Mouse (Mus musculus) heart, embryonic 12.5 days (tissue): ENCODE measurements around the gene Tbc1d8. TPM values are rescaled to one million over a fixed set of nuclear protein-coding genes. Genes with fewer than 3 reads are reported as not detected.

Experiments
- ATAC-seq: fragments of 200-750 bp; cut with Nextera tagmentation; 2 replicates; pipeline ENCODE4 v1.8.0; 2017; ENCODE audit warnings: moderate TSS enrichment, moderate library complexity; ENCODE audit not compliant: insufficient number of reproducible peaks, low FRiP score
- H3K27ac ChIP-seq: fragments of 300-500 bp; sonication (generic); 2 replicates; pipeline ENCODE4 v1.5.1; 2016; ENCODE audit warnings: mild to moderate bottlenecking, moderate library complexity; ENCODE audit not compliant: poor library complexity, severe bottlenecking
- H3K27me3 ChIP-seq: fragments of 300-500 bp; sonication (generic); replicated peaks from 2 replicates; pipeline ENCODE4 v1.6.1; 2016; ENCODE audit warnings: mild to moderate bottlenecking, moderate library complexity
- H3K36me3 ChIP-seq: fragments of 300-500 bp; sonication (generic); 2 replicates; pipeline ENCODE4 v1.6.1; 2016; ENCODE audit warnings: mild to moderate bottlenecking, moderate library complexity
- H3K4me1 ChIP-seq: fragments of 300-500 bp; sonication (generic); replicated peaks from 2 replicates; pipeline ENCODE4 v1.6.1; 2016; ENCODE audit warnings: mild to moderate bottlenecking
- H3K4me2 ChIP-seq: fragments of 300-500 bp; sonication (generic); 2 replicates; pipeline ENCODE4 v1.6.1; 2016; ENCODE audit warnings: mild to moderate bottlenecking, moderate library complexity
- H3K4me3 ChIP-seq: fragments of 300-500 bp; sonication (generic); 2 replicates; pipeline ENCODE4 v1.5.1; 2016; ENCODE audit warnings: mild to moderate bottlenecking
- H3K9ac ChIP-seq: fragments of 300-500 bp; sonication (generic); 2 replicates; pipeline ENCODE4 v1.6.1; 2016; ENCODE audit warnings: mild to moderate bottlenecking, moderate library complexity
- H3K9me3 ChIP-seq: fragments of 300-500 bp; sonication (generic); replicated peaks from 2 replicates; pipeline ENCODE4 v1.6.1; 2016; ENCODE audit warnings: mild to moderate bottlenecking, moderate library complexity
- WGBS: fragments of 180-500 bp; shearing (Covaris S2); methylation state at CpG from one replicate; pipeline ENCODE4 v1.1.7; 2016; 5-methylcytosine and 5-hydroxymethylcytosine counted together
- polyA plus RNA-seq: library from polyadenylated mRNA; unstranded; fragments of >200 nt; fragmentation: Nextera tagmentation; extraction: Ambion mirVana; gene quantifications from 2 replicates; pipeline ENCODE4 v1.2.1, GENCODE M21; 2016

Gene Tbc1d8
- polyA plus RNA-seq, 1 experiment from 2014 or later: 14.1 TPM

- H3K9me3 ChIP-seq: peaks cover 3% of the 10 kb centered on the region; the same call in 1 of the 2 replicates
- no peaks in the 10 kb centered on the region for H3K27me3 ChIP-seq
- peaks cover 18% of the 10 kb centered on the region for H3K4me1 ChIP-seq
- H3K27ac ChIP-seq: no peak overlapping the region
- no peak overlapping the region for H3K9ac ChIP-seq
- no peak for ATAC-seq
- H3K4me2 ChIP-seq: no peak overlapping the region
- no peaks in the 10 kb centered on the region for H3K36me3 ChIP-seq
- 87% methylated on average over 6 of the region's 6 CpGs for WGBS
- no peak overlapping the region for H3K4me3 ChIP-seq
These were observed 57.6 kb downstream of the Tbc1d8 start for GRCm38 (mm10) chr1:39420987-39421386.

GRCm38 (mm10) chr1:39418852-39419251, 59.7 kb downstream of the Tbc1d8 start:
- Histone ChIP-seq H3K4me2 (no peak overlapping the region), H3K27ac (no peak overlapping the region; the same call in 1 of the 2 replicates), H3K36me3 (no peaks in the 10 kb centered on the region), H3K27me3 (no peaks in the 10 kb centered on the region), H3K4me3 (no peak overlapping the region), H3K9ac (no peak overlapping the region), H3K9me3 (peaks cover 6% of the 10 kb centered on the region), H3K4me1 (peaks cover 18% of the 10 kb centered on the region)
- no peak for ATAC-seq
- WGBS: 47% methylated on average over 9 of the region's 9 CpGs

GRCm38 (mm10) chr1:39417817-39418216, 60.7 kb downstream of the Tbc1d8 start:
- Histone ChIP-seq H3K27me3 (no peaks in the 10 kb centered on the region), H3K36me3 (no peaks in the 10 kb centered on the region), H3K9me3 (peaks cover 6% of the 10 kb centered on the region), H3K4me1 (peaks cover 18% of the 10 kb centered on the region), H3K4me2 (peak overlapping the region; percentile 40), H3K4me3 (no peak overlapping the region), H3K27ac (peak overlapping the region; percentile 77), H3K9ac (0 out of 2 replicates have a peak overlapping the region, but pooled peaks have one; percentile 5)
- ATAC-seq: peak; percentile 73
- 17% methylated on average over 12 of the region's 12 CpGs for WGBS

- WGBS: 86% methylated on average over 19 of the region's 19 CpGs
- Histone ChIP-seq H3K9ac (no peak overlapping the region), H3K27me3 (no peaks in the 10 kb centered on the region), H3K4me3 (no peak overlapping the region), H3K9me3 (peaks cover 3% of the 10 kb centered on the region), H3K4me2 (no peak overlapping the region), H3K4me1 (peaks cover 14% of the 10 kb centered on the region), H3K27ac (no peak overlapping the region), H3K36me3 (0 out of 2 replicates have a peak, but pooled peaks cover 1% of the 10 kb centered on the region)
- ATAC-seq: no peak
These were observed 68.3 kb downstream of the Tbc1d8 start for GRCm38 (mm10) chr1:39410085-39410821.

- 70% methylated on average over 7 of the region's 7 CpGs for WGBS
These were observed 69.9 kb downstream of the Tbc1d8 start for GRCm38 (mm10) chr1:39408668-39409067.

GRCm38 (mm10) chr1:39408123-39408522, 70.4 kb downstream of the Tbc1d8 start:
- WGBS: 87% methylated on average over 6 of the region's 6 CpGs
- Histone ChIP-seq H3K4me1 (peaks cover 14% of the 10 kb centered on the region), H3K4me2 (no peak overlapping the region), H3K27ac (no peak overlapping the region), H3K27me3 (no peaks in the 10 kb centered on the region), H3K4me3 (no peak overlapping the region), H3K36me3 (0 out of 2 replicates have a peak, but pooled peaks cover 4% of the 10 kb centered on the region), H3K9me3 (no peaks in the 10 kb centered on the region), H3K9ac (no peak overlapping the region)
- ATAC-seq: no peak

More at GRCm38 (mm10) chr1:39408668-39409067, 69.9 kb downstream of the Tbc1d8 start:
- Histone ChIP-seq H3K36me3 (0 out of 2 replicates have a peak, but pooled peaks cover 4% of the 10 kb centered on the region), H3K4me1 (peaks cover 14% of the 10 kb centered on the region), H3K4me3 (no peak overlapping the region), H3K27me3 (no peaks in the 10 kb centered on the region), H3K9ac (no peak overlapping the region), H3K4me2 (no peak overlapping the region), H3K9me3 (no peaks in the 10 kb centered on the region), H3K27ac (no peak overlapping the region)
- no peak for ATAC-seq

GRCm38 (mm10) chr1:39407108-39407507, 71.4 kb downstream of the Tbc1d8 start:
- Histone ChIP-seq H3K36me3 (peaks cover 9% of the 10 kb centered on the region; the same call in 1 of the 2 replicates), H3K9me3 (no peaks in the 10 kb centered on the region), H3K4me3 (no peak overlapping the region), H3K4me1 (peaks cover 14% of the 10 kb centered on the region), H3K27ac (no peak overlapping the region), H3K4me2 (no peak overlapping the region), H3K27me3 (no peaks in the 10 kb centered on the region), H3K9ac (no peak overlapping the region)
- no peak for ATAC-seq
- 65% methylated on average over 4 of the region's 4 CpGs for WGBS

- no peaks in the 10 kb centered on the region for H3K27me3 ChIP-seq
- H3K9ac ChIP-seq: no peak overlapping the region
- peaks cover 9% of the 10 kb centered on the region for H3K9me3 ChIP-seq
- WGBS: 87% methylated on average over 3 of the region's 3 CpGs
- H3K4me1 ChIP-seq: 0 out of 2 replicates have a peak, but pooled peaks cover 6% of the 10 kb centered on the region
- ATAC-seq: no peak
- no peak overlapping the region for H3K4me3 ChIP-seq
- peaks cover 24% of the 10 kb centered on the region for H3K36me3 ChIP-seq
- H3K4me2 ChIP-seq: no peak overlapping the region
- H3K27ac ChIP-seq: no peak overlapping the region
These were observed 78.4 kb downstream of the Tbc1d8 start for GRCm38 (mm10) chr1:39400173-39400572.

- H3K4me1 ChIP-seq: 0 out of 2 replicates have a peak, but pooled peaks cover 6% of the 10 kb centered on the region
- H3K4me2 ChIP-seq: no peak overlapping the region
- WGBS: 60% methylated on average over 4 of the region's 4 CpGs
- H3K36me3 ChIP-seq: peaks cover 23% of the 10 kb centered on the region
- no peak overlapping the region for H3K9ac ChIP-seq
- no peak for ATAC-seq
- H3K4me3 ChIP-seq: no peak overlapping the region
- no peak overlapping the region for H3K27ac ChIP-seq
- peaks cover 9% of the 10 kb centered on the region for H3K9me3 ChIP-seq
- H3K27me3 ChIP-seq: no peaks in the 10 kb centered on the region
These were observed 79.3 kb downstream of the Tbc1d8 start for GRCm38 (mm10) chr1:39399228-39399627.

GRCm38 (mm10) chr1:39398284-39398683, 80.3 kb downstream of the Tbc1d8 start:
- Histone ChIP-seq H3K27ac (no peak overlapping the region), H3K27me3 (no peaks in the 10 kb centered on the region), H3K9ac (no peak overlapping the region), H3K4me2 (no peak overlapping the region), H3K4me3 (no peak overlapping the region), H3K36me3 (peaks cover 30% of the 10 kb centered on the region), H3K9me3 (peaks cover 9% of the 10 kb centered on the region), H3K4me1 (0 out of 2 replicates have a peak, but pooled peaks cover 6% of the 10 kb centered on the region)
- WGBS: 75% methylated on average over 6 of the region's 6 CpGs
- ATAC-seq: no peak

- peaks cover 9% of the 10 kb centered on the region for H3K9me3 ChIP-seq
- no peaks in the 10 kb centered on the region for H3K27me3 ChIP-seq
- H3K9ac ChIP-seq: no peak overlapping the region
- no peak for ATAC-seq
- H3K4me3 ChIP-seq: no peak overlapping the region
- WGBS: 54% methylated on average over 4 of the region's 4 CpGs
- peaks cover 31% of the 10 kb centered on the region for H3K36me3 ChIP-seq
- H3K27ac ChIP-seq: no peak overlapping the region
- no peak overlapping the region for H3K4me2 ChIP-seq
- 0 out of 2 replicates have a peak, but pooled peaks cover 6% of the 10 kb centered on the region for H3K4me1 ChIP-seq
These were observed 82.2 kb downstream of the Tbc1d8 start for GRCm38 (mm10) chr1:39396347-39396746.
